Mouse (Mus musculus) heart, embryonic 15.5 days (tissue): ENCODE results near the gene Slc7a4. TPM values are rescaled to one million over a fixed set of nuclear protein-coding genes. Genes with fewer than 3 reads are reported as not detected.

Source experiments
- polyA plus RNA-seq: library from polyadenylated mRNA; unstranded; fragments of >200 nt; fragmentation: Nextera tagmentation; extraction: Ambion mirVana; gene quantifications from 2 replicates; pipeline ENCODE4 v1.2.1, GENCODE M21; 2015

Gene Slc7a4
- polyA plus RNA-seq, 1 experiment from 2014 or later: 9.5 TPM

Other genes with a start within 250 kb of the Slc7a4 start
- 10.7 and 11.5 TPM in 2 replicates for gene Snap29, start 177.2 kb downstream of the Slc7a4 start, polyA plus RNA-seq
- 28.1 and 31.1 TPM in 2 replicates for gene Pi4ka, start 176.9 kb downstream of the Slc7a4 start, polyA plus RNA-seq
- 40.6 and 46.3 TPM in 2 replicates for gene Crkl, start 131.2 kb downstream of the Slc7a4 start, polyA plus RNA-seq
- 0.91 and 1.6 TPM in 2 replicates for gene Aifm3, start 93.6 kb downstream of the Slc7a4 start, polyA plus RNA-seq
- 45.6 and 60.6 TPM in 2 replicates for gene Lztr1, start 74.5 kb downstream of the Slc7a4 start, polyA plus RNA-seq
- gene Thap7, start 52.1 kb downstream of the Slc7a4 start, polyA plus RNA-seq: 29.5 and 38.7 TPM in 2 replicates
- 0.19 and 0.36 TPM in 2 replicates for gene Lrrc74b, start 22.0 kb downstream of the Slc7a4 start, polyA plus RNA-seq
- 0.60 and 0.80 TPM in 2 replicates for gene P2rx6, start 21.3 kb downstream of the Slc7a4 start, polyA plus RNA-seq
- gene Smpd4, start 36.1 kb upstream of the Slc7a4 start, polyA plus RNA-seq: 17.2 and 23.2 TPM in 2 replicates
- 3.1 and 3.2 TPM in 2 replicates for gene Ccdc74a, start 63.3 kb upstream of the Slc7a4 start, polyA plus RNA-seq
- 25.6 and 37.2 TPM in 2 replicates for gene Med15, start 149.7 kb upstream of the Slc7a4 start, polyA plus RNA-seq
- gene Klhl22, start 176.4 kb upstream of the Slc7a4 start, polyA plus RNA-seq: 33.0 and 45.7 TPM in 2 replicates
- 6.6 and 11.3 TPM in 2 replicates for gene Scarf2, start 214.1 kb upstream of the Slc7a4 start, polyA plus RNA-seq
- gene B830017H08Rik, start 249.9 kb upstream of the Slc7a4 start, polyA plus RNA-seq: not detected in 2 replicates